Mouse (Mus musculus) kidney, postnatal 14 days (tissue): Measurements from ENCODE around the gene Lax1.

Experiments
- DNase-seq: peaks from one replicate; pipeline ENCODE4 v3.0.0; 2022; ENCODE audit warnings: mixed read lengths

Lax1 gene

DNA sequence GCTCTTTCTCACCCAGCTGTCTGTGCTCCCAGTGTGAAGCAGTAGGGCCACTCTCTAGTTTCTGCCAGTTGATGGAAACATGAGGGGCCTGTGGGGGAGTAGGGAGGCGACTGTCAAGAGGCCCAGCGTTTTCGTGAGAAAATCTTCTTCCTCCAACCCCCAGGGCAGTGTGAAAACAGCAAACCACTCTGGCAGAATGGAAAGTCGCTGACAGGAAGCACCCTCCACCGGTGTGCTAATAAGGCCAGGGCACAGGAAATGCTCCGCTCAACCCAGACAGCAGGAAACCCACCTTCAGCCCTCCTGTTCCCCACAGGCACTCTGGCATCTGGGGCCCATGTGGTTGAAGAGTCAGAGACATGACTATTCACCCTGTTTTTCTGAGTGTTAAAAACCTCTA lies at the start of gene Lax1:
TSS of gene Lax1 (minus strand) at position 212 of the 400 bp plus-strand sequence.
- no peak for DNase-seq

- no peak for DNase-seq
Measured at GRCm38 (mm10) chr1:133736664-133737063, 46.8 kb upstream of the Lax1 start.

GRCm38 (mm10) chr1:133735995-133736652 lies 46.2 kb upstream of the Lax1 start:
- peak; percentile 80 for DNase-seq

DNA sequence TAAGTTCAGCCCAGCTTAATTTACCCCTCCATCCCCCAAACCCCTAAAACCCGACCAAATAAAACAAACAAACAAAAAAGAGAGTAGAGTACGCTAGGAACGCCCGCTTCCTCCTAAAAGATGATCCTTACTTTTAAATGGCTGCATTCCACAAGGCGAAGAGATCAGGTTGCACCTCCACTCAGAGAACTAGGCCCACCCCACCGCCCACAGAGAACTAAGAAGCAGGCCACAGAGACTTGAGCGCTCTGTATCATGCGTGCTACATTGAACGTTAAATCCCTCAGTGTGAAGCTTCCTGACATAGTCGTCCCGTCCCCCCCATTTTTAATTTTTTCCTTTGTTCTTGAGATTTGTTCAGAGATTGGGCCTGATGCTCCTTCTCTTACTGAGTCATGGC lies 42.9 kb upstream of the Lax1 start:
- no peak for DNase-seq

DNA sequence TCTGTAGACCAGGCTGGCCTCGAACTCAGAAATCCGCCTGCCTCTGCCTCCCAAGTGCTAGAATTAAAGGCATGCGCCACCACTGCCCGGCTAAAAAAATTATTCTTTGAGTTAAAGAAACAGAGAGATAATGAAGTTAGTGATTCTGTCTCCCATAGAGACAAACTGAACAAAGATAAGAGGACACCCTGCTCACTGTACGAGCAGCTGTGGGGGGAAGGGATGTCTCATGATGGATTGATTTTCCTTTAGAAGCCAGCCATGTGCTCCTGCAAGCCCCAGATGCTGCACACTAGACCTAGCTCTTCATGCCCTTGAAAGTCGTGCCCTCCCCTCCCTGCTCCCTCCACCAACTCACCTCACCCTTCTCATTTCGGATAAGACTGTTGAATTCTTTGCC lies 38.4 kb upstream of the Lax1 start:
- no peak for DNase-seq

GRCm38 (mm10) chr1:133720342-133720741 lies 30.4 kb upstream of the Lax1 start:
- DNase-seq = no peak

GRCm38 (mm10) chr1:133718786-133719185 lies 28.9 kb upstream of the Lax1 start:
- no peak for DNase-seq

DNA sequence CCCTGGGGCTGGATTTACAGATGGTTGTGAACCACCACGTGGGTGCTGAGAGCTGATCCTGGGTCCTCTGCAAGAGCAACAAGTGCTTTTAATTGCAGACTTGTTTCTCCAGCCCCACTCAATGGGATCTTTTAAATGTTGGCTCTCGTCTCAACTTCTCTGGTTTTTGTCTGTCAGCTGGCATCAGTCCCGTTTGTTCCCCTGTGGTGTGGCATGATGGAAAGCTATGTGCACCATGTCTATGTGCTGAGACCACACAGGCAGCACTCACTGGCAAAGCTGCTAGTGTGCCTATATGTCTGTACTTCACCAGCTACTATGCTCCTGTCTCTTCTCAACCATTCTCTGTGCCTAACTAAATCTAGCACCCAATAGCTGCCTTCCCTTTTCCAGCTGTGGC lies 28.4 kb upstream of the Lax1 start:
- DNase-seq = no peak

DNA sequence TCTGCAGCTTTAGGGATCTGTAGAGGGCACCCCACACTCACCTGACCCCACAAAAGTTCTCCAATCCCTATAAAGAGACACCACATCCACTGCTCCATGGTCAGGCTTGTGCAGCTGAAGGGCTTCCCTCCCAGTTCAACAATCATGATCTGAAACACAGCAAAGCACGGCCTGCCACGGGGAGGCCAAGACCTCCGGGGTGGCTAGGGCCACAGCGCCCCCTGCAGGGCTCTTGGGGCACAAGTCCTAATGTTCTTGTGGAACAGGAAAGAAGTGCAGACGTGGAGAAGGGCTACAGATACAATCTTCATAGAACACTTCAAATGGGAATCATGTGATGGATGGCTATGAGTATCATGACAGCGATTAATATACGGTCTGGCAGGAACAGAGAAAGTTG lies 26.6 kb upstream of the Lax1 start:
- DNase-seq = peak; percentile 60

- peak; percentile 56 for DNase-seq
Measured at GRCm38 (mm10) chr1:133715191-133715590, 25.3 kb upstream of the Lax1 start.

- no peak for DNase-seq
Measured at GRCm38 (mm10) chr1:133713009-133713370, 23.1 kb upstream of the Lax1 start.

DNA sequence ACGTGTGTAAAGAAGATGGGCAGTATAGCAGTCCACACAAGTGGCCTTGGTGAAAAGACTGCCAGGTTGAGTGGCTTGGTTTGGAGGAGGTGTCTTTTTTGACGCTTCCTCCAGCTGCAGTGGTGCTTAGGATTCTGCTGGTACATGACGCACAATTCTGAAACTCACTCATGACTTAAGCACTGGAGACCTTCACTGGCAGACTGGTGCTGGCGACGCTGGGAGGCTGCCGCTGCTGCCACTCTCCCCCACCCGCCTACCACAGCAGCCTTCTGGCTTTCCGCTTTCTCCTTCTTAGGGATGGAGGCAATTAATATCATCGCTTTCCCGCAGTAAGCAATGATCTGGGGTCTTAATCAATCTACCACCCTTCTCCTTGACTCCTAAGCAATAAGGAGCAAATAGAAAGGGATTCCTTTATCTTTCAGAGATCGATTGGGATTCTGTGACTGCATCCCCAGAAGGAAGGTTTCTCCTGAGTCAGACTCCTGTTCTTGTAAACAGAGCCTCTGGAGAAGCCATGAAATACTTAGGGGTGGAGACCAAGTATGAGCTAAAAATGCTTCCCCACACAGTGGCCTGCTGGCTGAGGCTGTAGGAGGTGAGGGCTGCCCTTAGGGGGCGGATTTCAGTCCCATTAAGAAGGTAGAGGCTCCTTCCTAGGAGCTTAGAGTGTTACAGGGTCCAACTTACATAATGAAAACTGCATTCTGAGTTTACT lies 22.5 kb upstream of the Lax1 start:
- DNase-seq = no peak

DNA sequence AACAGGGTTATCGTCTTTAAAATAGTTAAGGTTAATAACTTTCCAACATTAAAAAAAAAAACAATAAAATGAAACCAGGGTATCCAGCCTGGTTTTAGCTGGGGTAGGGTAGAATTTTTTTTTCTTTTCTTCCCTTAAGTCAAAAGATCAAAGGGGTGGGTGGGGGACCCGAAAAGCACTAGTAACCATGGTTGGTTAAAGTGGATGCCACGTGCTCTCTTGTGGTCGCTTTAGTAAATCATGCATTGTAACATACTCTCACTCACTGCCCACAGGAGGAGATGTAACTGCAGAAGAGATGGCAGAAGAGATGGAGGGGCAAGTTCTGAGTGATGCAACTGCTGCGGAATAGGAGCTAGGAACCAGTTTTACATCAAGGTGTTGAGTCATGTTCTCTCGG lies 21.5 kb upstream of the Lax1 start:
- no peak for DNase-seq

DNA sequence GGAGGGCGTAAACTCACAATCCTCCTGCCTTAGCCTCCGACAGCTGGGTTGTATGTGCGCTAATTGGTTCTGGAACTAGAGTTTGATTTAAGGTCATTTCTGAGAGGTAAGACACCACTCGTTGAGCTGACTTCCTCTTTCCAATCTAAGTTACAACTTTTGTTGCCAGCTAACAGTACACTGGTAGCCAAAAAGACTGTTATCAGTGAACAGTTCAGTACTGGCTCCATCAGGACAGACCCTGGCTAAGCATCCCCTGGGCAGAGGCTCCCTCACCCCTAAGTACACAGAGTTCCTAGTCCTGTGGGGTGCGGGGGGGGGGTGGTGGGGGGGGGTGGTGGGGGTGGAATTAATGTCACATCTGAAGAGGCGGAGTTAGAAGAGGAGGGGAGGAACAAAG lies 21.0 kb upstream of the Lax1 start:
- no peak for DNase-seq

DNA sequence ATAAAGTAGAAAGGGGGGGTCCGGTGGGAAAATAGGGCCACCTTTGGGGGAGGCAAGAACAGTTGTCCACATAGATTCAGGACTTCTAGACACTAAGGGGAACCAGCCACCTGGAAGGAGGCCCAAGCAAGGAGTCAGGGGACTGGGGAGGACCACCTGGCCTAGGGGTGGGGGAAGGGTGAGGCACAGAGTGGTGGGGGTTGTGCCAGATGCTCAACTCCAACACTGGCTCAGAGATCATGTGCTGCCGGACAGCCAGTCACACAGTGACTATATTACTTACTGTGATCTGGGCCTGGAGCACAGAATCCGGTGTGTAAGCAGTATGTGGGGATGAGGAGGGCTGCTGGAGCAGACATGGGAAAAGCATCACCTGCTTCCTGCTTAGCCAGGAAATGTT lies 19.4 kb upstream of the Lax1 start:
- no peak for DNase-seq

DNA sequence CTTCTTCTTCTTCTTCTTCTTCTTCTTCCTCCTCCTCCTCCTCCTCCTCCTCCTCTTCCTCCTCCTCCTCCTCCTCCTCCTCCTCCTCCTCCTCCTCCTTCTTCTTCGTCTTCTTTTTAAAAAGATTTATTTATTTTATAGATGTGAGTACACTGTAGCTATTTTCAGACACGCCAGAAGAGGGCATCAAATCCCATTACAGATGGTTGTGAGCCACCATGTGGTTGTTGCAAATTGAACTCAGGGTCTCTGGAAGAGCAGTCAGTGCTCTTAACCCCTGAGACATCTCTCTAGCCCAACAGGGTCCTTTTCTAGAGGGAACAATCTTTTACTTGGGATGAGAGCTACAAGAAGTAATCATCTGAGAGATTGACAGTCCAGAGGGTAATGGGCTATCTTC lies 11.9 kb upstream of the Lax1 start:
- DNase-seq = peak; percentile 41

- no peak for DNase-seq
Measured at GRCm38 (mm10) chr1:133697935-133698620, 8.2 kb upstream of the Lax1 start.

DNA sequence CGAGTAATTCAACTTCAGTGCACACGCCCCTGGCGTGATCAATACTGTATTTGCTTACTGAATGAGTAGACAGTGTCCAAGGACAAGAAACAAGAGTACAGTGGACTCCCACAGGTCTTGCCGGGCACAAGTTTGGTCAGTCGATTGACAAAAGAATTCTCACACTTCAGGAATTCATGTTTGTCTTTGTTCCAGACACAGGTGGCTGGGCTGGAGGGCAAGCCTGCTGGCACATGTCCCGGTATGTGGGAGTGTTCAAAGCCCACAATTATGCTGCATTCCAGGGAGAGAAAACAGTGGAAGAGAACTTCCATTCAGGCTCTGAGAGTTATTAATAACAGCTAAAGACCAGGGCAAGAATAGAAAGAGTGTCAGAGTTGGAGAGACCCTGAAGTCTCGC lies 6.0 kb upstream of the Lax1 start:
- DNase-seq = peak; percentile 92

DNA sequence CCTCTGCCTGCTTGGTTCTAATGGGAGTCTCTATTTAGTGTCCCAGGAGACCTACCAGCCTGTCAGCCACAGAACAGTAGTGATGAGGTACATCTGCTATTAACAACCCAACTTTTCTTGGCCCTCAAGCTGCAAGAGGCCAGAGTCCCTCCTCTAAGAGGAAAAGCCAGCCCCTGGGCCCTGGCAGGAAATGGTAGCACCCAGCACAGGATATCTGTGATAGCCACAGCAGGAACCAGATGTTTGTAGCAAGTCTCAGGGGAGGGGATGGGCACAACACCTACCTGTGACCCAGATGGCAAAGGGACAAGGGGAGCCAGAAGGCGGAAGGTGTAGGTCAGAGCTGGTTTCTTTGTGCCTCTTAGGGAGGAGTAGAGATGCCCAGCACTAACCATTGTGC lies 5.0 kb upstream of the Lax1 start:
- peak; percentile 45 for DNase-seq

DNA sequence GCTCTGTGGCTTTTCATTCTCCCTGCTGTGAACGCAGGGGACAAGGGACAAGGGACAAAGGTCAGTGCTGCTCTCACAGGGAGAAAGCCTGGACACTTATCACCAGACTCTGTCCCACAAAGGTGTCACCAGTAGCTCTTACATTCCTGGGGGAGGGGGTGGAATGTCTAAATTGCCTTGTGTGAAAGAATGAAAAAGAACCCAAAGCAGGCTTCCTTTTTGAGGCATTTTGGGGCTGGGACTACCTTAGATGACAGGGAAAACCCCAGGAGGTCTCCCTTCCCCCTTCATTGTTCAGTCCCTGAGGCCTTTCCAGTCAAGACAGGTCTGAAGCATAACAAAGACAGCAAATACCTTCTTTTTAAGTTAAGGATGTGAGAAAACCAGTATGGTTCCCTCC lies 4.4 kb upstream of the Lax1 start:
- peak; percentile 47 for DNase-seq

- no peak for DNase-seq
Measured at GRCm38 (mm10) chr1:133693536-133694114, 3.7 kb upstream of the Lax1 start.

- DNase-seq = no peak
Measured at GRCm38 (mm10) chr1:133692195-133692594, 2.3 kb upstream of the Lax1 start.

DNA sequence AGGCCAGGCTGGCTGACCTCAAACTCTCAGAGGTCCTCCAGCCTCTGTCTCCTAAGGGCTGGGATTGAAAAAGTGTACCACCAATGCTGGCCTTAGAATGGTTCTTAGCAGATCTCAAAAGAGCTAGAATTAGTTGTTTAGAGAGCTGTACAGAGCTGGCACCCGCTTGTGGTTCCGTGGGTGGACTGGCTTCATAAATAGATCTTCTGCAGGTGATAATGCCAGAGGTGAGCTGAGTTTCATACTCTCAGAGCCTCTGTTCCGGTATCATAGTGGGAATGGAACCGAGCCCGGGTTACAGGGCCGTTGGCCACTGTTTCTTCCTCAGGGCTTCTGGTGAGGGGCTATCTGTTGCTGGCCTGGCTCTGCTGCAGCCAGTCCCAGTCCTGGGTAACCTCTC lies 1.1 kb upstream of the Lax1 start:
- DNase-seq = no peak

DNA sequence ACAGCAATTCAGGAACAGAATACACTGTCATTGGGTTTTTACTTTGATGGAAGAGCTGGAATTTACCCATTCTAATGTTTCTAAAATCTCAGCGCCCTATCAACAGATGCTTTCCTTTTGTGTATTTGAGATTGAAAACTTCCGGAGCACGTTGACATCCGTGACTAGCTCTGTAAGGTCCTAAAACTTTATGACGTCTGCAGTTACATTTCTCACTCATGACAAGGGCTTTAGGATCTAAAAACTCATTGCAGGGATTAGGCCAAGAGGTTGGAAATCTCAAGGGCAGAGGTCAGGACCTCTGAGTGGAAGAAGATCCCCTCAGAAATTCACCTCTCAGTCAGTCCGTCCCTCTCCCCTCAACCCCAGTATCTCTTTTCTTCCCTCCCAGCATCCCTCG lies 1.6 kb downstream of the Lax1 start:
- no peak for DNase-seq
